Mouse (Mus musculus) frontal cortex, postnatal 36 days (tissue): ENCODE measurements around the gene Grin2c.

Experiments
- DNase-seq, 2 experiments: peaks; one replicate each; pipeline ENCODE4 v3.0.0; 2022; ENCODE audit warnings: low spot score in 2 of 2

The Grin2c gene

DNA sequence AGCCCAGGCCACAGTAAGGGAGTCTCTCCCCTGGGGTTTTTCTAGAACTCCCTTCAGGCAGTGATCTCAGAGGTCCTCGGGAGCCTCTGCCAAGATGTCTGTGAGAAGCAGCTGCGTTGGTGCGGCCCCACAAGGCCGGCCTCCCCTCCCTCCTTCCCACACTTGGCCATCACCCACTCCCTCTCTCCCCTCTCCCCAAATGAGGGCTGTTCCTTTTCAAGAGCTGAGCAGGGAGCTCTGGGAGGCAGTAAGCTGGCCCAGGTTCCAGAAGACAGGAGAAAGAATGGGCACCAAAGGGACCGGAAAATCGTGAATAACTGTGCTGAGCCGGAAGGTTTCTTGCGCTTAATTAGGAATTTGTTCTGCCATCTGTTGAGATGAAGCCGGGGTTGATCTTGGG lies 35.1 kb downstream of the Grin2c start:
- no peak for DNase-seq

DNA sequence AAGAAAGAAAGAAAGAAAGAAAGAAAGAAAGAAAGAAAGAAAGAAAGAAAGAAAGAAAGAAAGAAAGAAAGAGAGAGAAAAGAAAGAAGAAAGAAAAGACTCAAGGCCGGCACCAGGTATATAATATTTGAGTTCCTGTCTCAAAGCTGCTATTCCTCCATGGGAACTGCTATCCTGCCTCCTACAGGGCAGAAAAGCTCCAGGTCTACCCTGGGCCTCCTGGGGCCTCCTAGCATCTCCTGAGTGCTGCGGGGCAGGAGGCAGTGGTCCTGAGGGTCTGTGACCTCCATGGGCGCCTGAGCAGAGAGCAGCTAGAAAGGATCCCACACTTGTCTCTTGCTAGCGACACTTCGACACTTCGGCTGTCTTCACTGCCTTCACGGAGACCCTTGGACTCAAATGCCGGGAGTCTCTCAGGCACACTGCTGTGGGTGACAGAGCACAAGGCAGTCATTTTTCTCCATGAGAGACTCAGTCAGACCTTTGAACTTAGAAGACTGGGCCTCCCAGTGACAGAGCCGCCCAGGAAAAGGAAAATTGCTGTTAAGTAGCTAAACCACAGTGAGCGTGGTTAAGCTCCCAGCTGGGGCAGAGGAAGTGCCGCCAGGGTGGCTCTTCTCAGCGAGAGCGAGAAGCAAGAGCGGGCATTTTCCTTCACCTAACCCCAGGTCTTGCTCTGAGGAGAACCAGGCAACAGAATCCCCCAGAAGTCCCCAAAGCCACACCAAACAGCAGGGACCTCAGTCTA lies 35.7 kb downstream of the Grin2c start:
- DNase-seq, result no peak

DNA sequence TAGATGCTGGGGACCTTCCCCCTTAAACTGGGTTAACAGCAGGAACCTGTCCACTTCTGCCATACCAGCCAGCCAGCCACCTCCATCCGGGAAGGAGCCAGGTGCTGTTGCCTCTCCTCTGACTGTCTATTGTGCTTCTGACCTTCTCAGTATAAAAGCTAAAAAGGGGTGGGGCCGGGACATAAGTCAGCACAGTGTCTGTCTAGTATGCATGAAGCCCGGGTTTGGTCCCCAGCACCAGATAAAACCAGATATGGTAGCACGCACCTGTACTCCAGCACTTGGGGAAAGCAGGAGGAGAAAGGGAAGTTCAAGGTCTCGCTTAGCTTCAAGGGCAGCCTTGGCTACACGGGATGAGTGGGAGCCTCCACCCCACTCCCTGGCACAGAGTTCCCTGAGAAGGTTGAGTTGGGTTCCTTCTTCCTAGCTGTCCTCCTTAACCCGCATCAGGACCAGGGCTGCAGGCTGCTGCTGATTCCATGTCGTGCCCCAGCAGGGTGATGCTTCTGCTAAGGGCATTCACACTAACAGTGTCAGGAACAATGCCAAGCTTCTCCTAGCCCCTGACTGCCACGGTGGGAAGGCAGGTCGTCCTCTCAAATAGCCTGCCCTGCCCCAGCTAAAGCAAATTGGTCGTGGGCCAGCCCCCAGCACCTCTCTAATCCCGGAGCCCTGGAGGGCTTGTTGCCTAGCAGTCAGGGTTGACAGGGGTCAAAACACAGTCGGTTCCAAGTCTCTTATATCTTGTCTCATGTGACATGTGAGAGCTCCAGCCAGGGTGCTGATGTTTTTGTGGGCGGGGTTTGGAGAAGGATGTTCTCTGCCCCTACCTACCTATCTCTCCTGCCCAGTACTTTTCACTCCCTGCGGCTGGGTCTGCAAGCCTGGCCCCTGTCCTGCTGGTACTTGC lies 37.8 kb downstream of the Grin2c start:
- DNase-seq, result no peak

DNA sequence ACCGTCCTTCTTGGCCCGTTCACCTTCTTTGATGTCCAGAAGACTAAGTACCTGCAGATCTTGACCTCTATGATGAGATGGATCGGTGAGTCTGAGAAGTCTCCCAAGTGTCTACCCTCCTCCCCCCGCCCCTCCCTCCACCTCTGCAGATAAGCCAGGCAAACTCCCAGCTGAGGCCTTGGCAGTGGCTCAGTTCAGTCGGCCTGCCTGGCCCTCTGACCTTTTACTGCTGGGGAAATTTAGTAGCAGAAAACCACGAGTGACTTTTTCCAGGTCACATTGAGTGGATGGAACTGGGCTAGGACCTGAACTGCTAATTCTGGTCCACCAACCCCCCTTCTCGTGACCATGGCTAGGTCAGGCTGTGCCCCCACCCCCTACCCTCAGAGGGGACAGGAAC lies 38.6 kb downstream of the Grin2c start:
- DNase-seq, result no peak

DNA sequence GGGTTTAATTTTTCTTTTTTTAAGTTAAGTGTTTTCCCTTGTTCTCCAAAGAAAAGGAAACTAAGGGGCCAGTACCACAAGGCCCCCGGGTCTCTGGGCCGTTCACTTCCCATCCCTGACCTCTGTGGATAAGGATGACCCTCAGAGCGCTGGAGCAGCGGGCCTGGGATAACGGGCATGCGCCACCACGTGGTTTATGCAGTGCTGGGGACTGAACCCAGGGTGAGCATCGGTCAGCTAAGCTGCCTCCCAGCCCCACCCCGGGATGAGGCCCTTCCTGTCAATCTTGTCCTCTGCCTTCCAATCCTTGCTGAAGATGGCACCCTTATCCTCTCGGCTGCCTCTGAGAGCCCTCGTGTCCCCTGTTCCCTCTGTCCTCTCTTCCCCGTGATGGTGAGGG lies 39.4 kb downstream of the Grin2c start:
- no peak for DNase-seq

DNA sequence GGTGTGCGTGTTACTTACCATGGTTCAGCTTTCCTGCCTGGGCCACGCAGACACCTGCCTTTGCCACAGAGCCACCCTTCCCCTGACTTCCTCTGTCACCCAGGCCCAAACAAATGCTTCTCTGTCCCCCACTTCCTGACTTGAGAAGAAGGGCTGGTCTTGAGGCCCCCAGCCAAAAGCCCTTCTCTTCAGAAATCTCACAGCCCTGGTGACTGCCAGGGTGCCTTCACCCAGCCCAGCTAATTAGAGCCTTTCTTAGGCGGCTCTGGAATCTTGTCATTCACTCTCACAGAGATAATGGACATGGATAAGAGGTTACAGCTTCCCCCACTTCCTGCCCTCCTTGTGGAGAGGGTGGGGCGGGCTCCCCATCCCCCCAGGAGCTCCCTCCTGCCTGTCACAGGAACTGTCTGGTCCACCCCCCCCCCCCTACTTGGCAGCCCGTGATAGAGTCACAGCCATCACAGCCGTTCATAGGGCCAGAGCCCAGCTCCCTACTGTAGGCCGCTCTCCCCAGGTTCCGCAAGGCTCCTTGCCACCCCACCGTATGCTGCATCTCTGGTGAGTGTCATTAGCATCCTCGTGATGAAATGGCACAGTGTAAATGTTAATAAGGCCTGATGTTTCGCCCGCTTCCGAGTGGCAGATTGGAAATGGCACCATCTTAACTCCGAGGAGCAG lies 40.1 kb downstream of the Grin2c start:
- DNase-seq, result no peak

DNA sequence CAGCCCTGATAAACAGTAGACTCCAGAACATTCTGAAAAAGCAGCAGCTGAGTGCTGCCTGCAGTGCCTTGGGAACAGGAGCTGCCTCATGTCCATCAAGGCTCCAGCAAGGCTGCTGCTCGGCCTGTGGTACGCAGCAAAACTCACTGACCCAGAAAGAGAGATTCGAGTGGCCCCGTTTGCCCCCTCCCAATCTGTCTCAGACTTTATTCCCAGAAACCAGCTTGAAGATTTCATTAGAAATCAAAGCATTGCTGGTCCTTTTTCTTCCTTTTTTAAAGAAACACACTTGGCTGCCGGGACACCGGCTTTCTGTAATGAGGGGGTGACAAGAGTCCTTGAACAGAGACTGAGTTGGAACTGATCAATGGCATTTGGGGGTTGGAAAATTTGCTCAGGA lies 41.7 kb downstream of the Grin2c start:
- DNase-seq, result peak in 1 of 2 experiments; percentile 31

DNA sequence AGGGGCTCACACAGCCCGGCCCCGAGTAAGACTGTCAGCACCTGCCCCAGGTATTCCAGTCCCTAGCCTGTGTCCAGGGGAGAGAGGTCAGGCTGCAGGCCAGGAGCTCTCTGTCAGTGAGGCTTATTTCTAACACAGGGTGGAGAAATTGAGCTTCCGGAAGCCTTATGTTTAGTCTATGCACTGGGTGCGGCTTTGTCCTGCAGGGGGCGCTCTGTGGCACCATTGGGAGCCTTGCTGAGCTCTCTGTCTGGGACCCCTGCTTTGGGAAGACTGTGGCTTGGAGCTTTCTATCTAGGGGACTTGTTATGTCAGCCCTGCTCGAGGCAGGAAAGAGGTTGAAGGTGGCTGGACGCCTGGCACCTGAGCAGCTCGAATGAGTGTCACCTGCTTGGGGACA lies 42.2 kb downstream of the Grin2c start:
- peak; percentile 27 to 53 for DNase-seq

DNA sequence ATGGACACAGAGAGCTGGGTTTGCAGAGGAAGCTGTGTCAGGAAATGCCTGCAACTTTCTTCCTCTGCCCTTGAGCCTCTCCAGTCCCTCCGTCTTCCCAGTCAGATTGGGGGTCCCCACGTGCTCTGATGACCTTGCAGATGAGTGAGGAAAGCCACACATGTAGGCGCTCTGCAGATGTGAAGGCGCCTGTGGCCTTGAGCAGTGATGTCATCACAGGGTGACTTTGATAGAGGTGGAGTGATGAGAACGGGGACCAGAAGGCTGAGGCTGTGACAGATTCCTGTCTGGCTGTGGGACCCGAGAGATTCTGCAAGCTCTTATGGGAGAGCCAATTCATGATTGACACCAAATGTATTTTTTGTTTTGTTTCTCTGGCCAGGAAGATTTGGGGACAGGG lies 43.2 kb downstream of the Grin2c start:
- no peak for DNase-seq

DNA sequence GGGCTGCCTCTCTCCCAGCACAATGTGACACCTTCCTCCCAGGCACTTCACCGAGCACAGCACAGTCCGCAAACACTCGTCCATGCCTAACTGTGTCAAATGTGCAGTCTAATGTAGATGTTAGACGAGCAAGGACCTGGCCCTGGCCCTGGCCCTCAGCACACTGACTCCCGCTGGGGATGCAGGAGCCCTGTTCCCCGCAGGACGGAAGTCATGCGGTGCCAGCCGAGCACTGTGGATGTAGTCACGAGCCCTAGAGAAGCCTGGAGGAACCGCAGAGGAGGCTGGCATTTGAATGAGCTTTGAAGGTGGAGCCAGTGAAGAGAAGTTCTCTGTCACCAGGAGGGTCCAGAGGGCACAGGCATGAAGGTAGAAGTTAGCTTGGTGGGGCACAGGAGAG lies 43.6 kb downstream of the Grin2c start:
- no peak for DNase-seq

DNA sequence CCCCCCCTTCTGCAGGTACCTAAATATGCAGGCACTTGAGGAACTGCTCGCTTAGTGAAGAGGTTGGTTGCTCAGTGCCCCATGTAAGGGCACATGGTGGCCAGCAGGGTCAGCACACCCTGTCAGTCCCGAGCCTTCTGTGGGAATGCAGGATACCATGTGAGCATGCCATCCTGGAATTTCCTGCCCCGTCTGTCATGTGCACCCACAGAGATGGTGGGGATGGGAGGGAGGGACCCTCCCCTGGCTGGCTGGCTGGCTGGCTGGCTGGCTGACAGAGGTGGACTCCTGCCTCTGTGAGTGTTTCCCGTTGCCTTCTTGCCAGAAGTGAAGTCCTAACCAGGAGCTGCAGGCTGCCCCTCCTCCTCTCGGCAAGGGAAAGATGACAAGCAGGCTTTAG lies 44.5 kb downstream of the Grin2c start:
- no peak for DNase-seq

DNA sequence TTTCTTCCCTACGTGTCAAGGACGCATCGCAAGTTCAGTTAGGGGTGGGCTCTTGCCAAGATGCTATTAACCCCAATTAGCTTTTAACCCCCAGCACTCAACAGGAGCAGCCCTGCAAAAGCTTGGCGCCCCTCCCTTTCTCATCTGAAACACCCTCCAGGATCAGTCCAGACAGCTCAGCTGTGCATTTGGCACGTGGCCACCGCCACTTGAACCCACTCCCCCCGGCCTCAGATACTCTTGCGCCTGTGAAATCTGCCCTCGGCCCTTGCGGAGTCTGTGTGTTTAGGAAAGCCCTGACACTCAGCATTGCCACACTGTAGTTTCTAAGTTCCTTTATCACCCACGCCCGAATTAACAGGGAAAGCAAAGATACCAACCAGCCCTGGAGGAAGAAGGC lies 45.0 kb downstream of the Grin2c start:
- DNase-seq, result no peak

DNA sequence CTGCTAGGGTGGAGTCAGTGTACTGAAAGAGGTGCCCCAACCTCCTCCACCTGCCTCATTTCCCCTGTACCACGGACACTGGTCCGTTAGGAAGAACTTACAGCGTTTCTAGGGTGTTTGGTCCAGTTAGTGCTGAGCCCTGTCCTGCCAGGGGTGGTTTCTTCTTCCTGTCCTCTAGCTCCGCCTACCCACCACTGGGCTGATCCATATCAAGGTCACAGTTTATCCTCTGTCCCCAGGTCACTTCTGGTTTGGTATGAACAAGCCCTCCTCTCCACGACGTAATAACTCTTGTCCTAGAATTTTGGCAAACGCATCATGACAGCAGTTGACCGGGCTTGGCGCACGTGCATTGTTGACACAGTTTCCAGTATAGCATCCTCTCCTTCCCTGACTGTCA lies 47.4 kb downstream of the Grin2c start:
- DNase-seq, result no peak

DNA sequence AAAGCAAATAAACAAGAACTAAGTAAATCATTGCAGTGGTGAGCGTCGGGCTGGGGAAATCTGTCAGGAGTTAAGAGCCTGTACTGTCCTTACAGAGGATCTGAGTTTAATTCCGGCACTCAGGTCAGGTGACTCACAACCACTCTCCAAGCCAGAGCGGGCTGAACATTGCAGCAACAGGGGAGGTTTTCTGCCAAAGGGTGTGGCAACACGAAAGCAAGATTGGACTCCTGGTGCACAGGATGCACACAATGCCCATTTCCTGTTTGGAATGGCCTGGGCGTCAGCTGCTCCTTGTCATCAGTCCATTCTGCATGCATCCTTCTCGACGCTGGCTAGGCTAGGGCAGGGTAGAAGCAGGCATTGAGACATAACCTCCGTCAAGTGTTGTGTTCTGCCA lies 47.8 kb downstream of the Grin2c start:
- no peak for DNase-seq

DNA sequence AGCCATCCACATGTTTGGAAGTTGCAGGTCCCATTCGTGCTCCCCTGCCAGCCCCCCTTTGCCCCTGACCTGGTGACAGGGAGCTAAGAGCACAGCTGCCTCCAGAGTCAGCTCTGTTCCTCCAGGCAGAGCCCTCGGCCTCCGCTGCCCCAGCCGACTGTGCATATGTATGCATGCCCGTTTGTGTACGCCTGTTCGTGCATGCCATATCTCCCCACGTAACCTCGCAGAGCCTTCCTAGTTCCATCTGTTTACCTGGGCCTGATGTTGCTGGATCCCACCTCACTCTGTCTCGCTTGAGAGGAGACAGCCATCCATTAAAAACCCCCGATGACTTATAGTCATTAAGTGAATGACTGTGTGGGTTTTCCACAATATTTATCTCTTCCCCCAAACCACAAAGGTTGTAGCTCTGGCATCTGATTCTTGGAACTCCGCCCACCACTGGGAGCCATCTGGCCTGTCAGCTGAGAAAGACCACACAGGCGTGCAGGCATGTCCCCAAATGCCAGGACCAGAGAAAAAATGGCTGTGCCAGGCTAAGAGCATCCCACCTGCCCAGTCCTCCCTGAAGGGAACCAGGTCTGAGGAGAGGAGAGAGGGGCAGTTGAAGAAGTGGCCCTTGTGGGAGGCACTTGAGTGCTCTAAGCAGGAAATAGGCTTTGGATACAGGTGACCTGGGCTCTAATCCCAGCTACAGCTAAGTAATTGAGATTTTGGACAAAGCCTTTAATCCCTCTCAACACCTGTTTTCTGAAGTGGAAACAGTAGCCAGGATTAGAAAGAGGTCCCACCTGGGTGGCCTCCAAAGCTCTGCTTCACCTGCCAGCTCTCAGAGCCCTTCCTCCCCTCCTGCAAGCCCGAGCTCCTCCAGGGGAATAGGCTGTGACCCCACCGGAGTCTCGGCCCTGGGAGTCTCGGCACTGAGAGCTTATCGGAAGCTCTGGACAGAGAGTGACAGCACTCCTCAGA lies 49.3 kb downstream of the Grin2c start:
- no peak for DNase-seq

DNA sequence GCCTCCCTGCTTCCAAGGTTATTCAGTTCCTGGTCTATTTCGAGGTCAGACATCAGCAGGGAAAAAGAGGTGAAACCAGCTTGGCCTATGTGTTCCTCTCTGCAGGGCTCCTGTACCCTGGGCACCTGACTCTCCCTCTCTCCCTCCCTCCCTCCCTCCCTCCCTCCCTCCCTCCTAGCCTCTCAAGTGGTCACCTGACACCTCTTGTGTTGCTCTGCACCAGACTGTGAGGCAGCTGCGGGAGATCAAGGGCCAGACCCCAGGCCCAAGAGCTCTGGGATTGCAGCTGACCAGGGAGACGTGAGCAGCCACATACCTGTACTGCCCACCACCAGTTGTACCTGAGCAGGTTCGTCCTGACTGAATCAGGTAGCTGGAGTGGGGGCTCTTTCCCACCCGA lies 51.9 kb downstream of the Grin2c start:
- no peak for DNase-seq

DNA sequence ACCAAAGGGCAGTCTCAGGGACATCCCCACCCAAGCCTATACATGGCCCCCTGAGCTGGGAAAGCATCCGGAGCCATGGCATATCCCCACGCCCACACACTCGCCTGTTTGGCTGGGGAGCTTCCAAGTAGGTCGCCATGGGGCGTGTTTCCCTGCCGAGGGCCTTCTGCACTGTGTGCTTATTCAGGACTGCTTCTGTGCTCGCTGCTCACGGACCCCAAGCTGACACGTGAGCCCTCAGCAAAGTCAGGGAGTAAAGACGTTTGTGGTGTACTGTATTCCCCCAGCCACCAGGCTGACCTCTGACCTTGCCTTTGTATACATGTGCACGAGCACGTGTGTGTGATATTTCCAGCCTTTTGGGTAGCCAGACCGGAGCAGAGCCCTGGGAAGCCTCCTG lies 54.9 kb downstream of the Grin2c start:
- DNase-seq, result peak in 1 of 2 experiments; percentile 45

DNA sequence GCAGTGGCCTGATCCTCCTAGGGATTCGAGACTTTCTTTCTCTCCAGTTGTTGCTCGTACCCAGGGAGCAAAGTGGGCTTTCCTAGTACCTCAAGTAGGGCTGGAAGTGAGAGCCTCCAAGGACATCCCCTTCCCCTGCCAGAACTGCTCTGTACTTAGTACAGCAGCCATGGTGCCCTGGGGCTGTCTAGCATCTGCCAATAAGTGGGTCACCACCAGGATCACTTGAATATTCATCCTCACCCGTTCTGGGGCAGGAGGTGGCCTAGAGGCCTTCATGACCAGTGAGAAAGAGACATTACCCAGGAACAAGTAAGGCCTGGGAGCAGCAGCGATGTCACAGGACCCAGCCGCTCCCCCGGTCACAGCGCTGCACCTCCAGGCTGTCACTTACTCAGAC lies 57.1 kb downstream of the Grin2c start:
- no peak for DNase-seq

DNA sequence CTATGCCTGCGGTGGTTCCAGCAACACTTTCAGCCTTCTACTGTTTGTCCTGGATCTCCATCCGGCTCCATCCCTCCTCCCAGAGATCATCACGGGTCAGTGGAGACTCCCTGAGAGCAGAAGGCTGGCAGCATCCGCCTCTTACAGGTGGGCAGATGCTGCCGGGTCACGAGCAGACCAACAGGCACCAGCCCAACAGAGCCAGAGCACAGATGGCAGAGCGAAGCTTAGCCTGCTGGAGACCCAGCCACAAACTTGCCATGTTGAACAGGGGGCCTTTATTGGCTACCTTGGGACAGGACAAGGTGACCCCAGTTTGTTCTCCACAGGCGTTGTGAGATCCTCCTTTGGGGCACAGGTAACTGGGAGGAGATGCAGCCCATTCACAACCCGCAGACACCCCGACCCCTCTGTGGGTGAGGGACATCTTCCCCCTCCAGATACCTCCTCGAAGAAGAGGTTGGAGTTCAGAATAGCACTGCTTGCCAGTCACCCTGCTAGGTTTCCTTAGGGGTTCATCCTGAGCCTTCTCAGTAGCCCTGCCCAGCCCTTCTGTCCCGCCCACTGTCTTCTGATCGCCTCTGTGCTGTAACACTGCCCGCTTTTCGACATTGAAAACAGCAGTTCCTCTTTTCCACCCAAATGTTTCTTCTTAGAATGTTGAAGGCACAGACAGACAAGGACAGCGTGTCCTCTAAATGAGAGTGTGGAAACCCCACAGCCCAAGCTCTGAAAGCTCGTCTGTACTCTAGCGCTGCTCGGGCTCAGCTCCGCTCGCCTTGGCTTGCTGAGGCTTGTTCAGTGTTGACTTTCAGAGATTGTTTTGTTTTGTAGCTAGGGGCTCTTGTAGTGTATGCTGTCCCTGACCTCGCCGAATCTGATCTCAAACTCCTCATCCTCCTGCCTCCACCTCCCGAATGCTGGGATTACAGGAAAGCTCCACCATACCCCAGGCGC lies 58.0 kb downstream of the Grin2c start:
- no peak for DNase-seq

DNA sequence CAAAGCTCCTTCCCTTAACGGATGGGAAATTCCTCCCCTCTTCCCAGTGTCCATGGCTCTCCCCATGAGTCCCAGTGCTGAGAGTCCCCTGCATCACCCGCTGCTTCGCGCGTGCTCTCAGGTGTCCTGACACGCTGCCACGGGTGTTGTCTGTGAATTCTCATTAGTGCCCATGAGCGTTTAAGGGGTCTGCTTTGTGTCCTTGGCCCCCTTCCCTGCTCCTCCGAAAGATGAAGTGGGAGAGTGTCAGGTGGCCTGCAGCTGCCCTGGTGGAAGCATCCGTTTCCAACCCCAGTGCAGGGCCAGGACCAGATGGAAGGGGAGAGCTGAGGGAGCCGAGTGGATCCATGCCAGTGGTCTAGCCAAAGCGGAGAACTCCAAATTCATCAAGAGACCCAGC lies 58.9 kb downstream of the Grin2c start:
- DNase-seq, result no peak
